Mouse (Mus musculus) hindbrain, embryonic 10.5 days (tissue): ENCODE data around the gene Il17re. TPM values are rescaled to one million over a fixed set of nuclear protein-coding genes. Genes with fewer than 3 reads are reported as not detected.

Source experiments
- DNase-seq: peaks from one replicate; pipeline ENCODE4 v3.0.0-alpha.2; 2017; ENCODE audit warnings: low spot score
- H3K27ac ChIP-seq: fragments of 300-500 bp; sonication (generic); 2 replicates; pipeline ENCODE4 v1.5.1; 2016; ENCODE audit warnings: mild to moderate bottlenecking, moderate library complexity
- H3K27me3 ChIP-seq: fragments of 300-500 bp; sonication (generic); 2 replicates; pipeline ENCODE4 v1.6.1; 2016; ENCODE audit warnings: mild to moderate bottlenecking; ENCODE audit not compliant: poor library complexity, insufficient read depth, severe bottlenecking
- H3K36me3 ChIP-seq: fragments of 300-500 bp; sonication (generic); 2 replicates; pipeline ENCODE4 v1.6.1; 2016; ENCODE audit warnings: mild to moderate bottlenecking, moderate library complexity
- H3K4me1 ChIP-seq: fragments of 300-500 bp; sonication (generic); replicated peaks from 2 replicates; pipeline ENCODE4 v1.6.1; 2016; ENCODE audit warnings: mild to moderate bottlenecking
- H3K4me3 ChIP-seq: fragments of 300-500 bp; sonication (generic); 2 replicates; pipeline ENCODE4 v1.5.1; 2016; ENCODE audit warnings: mild to moderate bottlenecking, moderate library complexity
- H3K9me3 ChIP-seq: fragments of 300-500 bp; sonication (generic); 2 replicates; pipeline ENCODE4 v1.6.1; 2016; ENCODE audit warnings: mild to moderate bottlenecking, moderate library complexity
- WGBS: fragments of 180-500 bp; shearing (Covaris S2); methylation state at CpG from one replicate; pipeline ENCODE4 v1.1.7; 2016; 5-methylcytosine and 5-hydroxymethylcytosine counted together
- polyA plus RNA-seq: library from polyadenylated mRNA; unstranded; fragments of >200 nt; fragmentation: Nextera tagmentation; extraction: Ambion mirVana; gene quantifications from 2 replicates; pipeline ENCODE4 v1.2.1, GENCODE M21; 2016

Gene Il17re
- polyA plus RNA-seq, 1 experiment from 2014 or later = 1.7 TPM

GRCm38 (mm10) chr6:113433661-113434060 lies 24.6 kb upstream of the Il17re start:
- Histone ChIP-seq H3K27ac (no peak overlapping the region), H3K27me3 (no peaks in the 10 kb centered on the region), H3K4me1 (no peaks in the 10 kb centered on the region), H3K4me3 (no peak overlapping the region), H3K36me3 (no peaks in the 10 kb centered on the region), H3K9me3 (no peaks in the 10 kb centered on the region)
- WGBS = 80% methylated on average over 3 of the region's 3 CpGs
- DNase-seq = no peak

GRCm38 (mm10) chr6:113434691-113435090 lies 23.6 kb upstream of the Il17re start:
- no peak for DNase-seq
- 78% methylated on average over 7 of the region's 7 CpGs for WGBS
- no peak overlapping the region for H3K27ac ChIP-seq
- no peaks in the 10 kb centered on the region for H3K27me3 ChIP-seq
- H3K4me1 ChIP-seq = no peaks in the 10 kb centered on the region
- no peak overlapping the region for H3K4me3 ChIP-seq
- no peaks in the 10 kb centered on the region for H3K36me3 ChIP-seq
- no peaks in the 10 kb centered on the region for H3K9me3 ChIP-seq

GRCm38 (mm10) chr6:113435664-113436205 lies 22.5 kb upstream of the Il17re start, which contains the start of gene Cidec:
Gene Cidec, minus strand, starts transcription at chr6:113435760.
- Histone ChIP-seq H3K27ac (no peak within 1 kb of the TSS), H3K27me3 (no peaks in the 10 kb centered on the region), H3K9me3 (no peaks in the 10 kb centered on the region), H3K4me1 (no peaks in the 10 kb centered on the region), H3K36me3 (no peaks in the 10 kb centered on the region), H3K4me3 (no peak within 1 kb of the TSS)
- WGBS = 79% methylated on average over 9 of the region's 9 CpGs
- no peak for DNase-seq

GRCm38 (mm10) chr6:113437135-113437534 lies 21.1 kb upstream of the Il17re start:
- peaks cover 3% of the 10 kb centered on the region; the same call in 1 of the 2 replicates for H3K4me1 ChIP-seq
- no peak for DNase-seq
- no peaks in the 10 kb centered on the region for H3K27me3 ChIP-seq
- no peak overlapping the region for H3K27ac ChIP-seq
- H3K36me3 ChIP-seq = no peaks in the 10 kb centered on the region
- no peaks in the 10 kb centered on the region for H3K9me3 ChIP-seq
- 80% methylated on average over 12 of the region's 12 CpGs for WGBS
- H3K4me3 ChIP-seq = no peak overlapping the region

GRCm38 (mm10) chr6:113438721-113439430 lies 19.4 kb upstream of the Il17re start:
- no peak for DNase-seq
- Histone ChIP-seq H3K4me1 (peaks cover 16% of the 10 kb centered on the region), H3K9me3 (no peaks in the 10 kb centered on the region), H3K27ac (no peak overlapping the region), H3K4me3 (no peak overlapping the region), H3K36me3 (no peaks in the 10 kb centered on the region), H3K27me3 (no peaks in the 10 kb centered on the region)
- WGBS = 67% methylated on average over 12 of the region's 12 CpGs

- 89% methylated on average over 3 of the region's 3 CpGs for WGBS
- H3K36me3 ChIP-seq = peaks cover 7% of the 10 kb centered on the region
- H3K27me3 ChIP-seq = no peaks in the 10 kb centered on the region
- no peak overlapping the region for H3K4me3 ChIP-seq
- H3K9me3 ChIP-seq = no peaks in the 10 kb centered on the region
- H3K27ac ChIP-seq = no peak overlapping the region
- H3K4me1 ChIP-seq = peaks cover 16% of the 10 kb centered on the region
- no peak for DNase-seq
Observed at GRCm38 (mm10) chr6:113440686-113441085, 17.6 kb upstream of the Il17re start.

GRCm38 (mm10) chr6:113441147-113441680 lies 17.1 kb upstream of the Il17re start:
- 55% methylated on average over 7 of the region's 7 CpGs for WGBS
- no peaks in the 10 kb centered on the region for H3K27me3 ChIP-seq

GRCm38 (mm10) chr6:113442087-113442441 lies 16.2 kb upstream of the Il17re start:
- H3K36me3 ChIP-seq = peaks cover 20% of the 10 kb centered on the region
- H3K27ac ChIP-seq = peak overlapping the region; percentile 93
- H3K27me3 ChIP-seq = no peaks in the 10 kb centered on the region
- DNase-seq = no peak
- H3K4me3 ChIP-seq = peak overlapping the region; percentile 97
- H3K9me3 ChIP-seq = no peaks in the 10 kb centered on the region
- peaks cover 16% of the 10 kb centered on the region for H3K4me1 ChIP-seq
- 43% methylated on average over 9 of the region's 9 CpGs for WGBS

More at GRCm38 (mm10) chr6:113441147-113441680, 17.1 kb upstream of the Il17re start:
- no peak overlapping the region for H3K27ac ChIP-seq
- DNase-seq = peak; percentile 81
- no peak overlapping the region for H3K4me3 ChIP-seq
- H3K4me1 ChIP-seq = peaks cover 16% of the 10 kb centered on the region
- H3K36me3 ChIP-seq = peaks cover 11% of the 10 kb centered on the region
- no peaks in the 10 kb centered on the region for H3K9me3 ChIP-seq

GRCm38 (mm10) chr6:113442442-113443090 lies 15.7 kb upstream of the Il17re start, which contains the start of gene Jagn1:
Gene Jagn1, plus strand, starts transcription at chr6:113442569.
- H3K27me3 ChIP-seq = no peaks in the 10 kb centered on the region
- peak; percentile 95 for DNase-seq
- H3K4me3 ChIP-seq = peak within 1 kb of the TSS; percentile 97
- peaks cover 16% of the 10 kb centered on the region for H3K4me1 ChIP-seq
- peak within 1 kb of the TSS; percentile 93 for H3K27ac ChIP-seq
- H3K36me3 ChIP-seq = peaks cover 25% of the 10 kb centered on the region
- whole genome bisulfite sequencing = 1% methylated on average over 45 of the region's 45 CpGs
- H3K9me3 ChIP-seq = no peaks in the 10 kb centered on the region

GRCm38 (mm10) chr6:113443091-113443490 lies 15.2 kb upstream of the Il17re start:
- peaks cover 16% of the 10 kb centered on the region for H3K4me1 ChIP-seq
- DNase-seq = peak; percentile 12
- no peaks in the 10 kb centered on the region for H3K27me3 ChIP-seq
- H3K9me3 ChIP-seq = no peaks in the 10 kb centered on the region
- H3K4me3 ChIP-seq = peak overlapping the region; percentile 97
- 48% methylated on average over 12 of the region's 12 CpGs for WGBS
- H3K36me3 ChIP-seq = peaks cover 30% of the 10 kb centered on the region
- peak overlapping the region; percentile 93 for H3K27ac ChIP-seq

GRCm38 (mm10) chr6:113444207-113444965 lies 13.9 kb upstream of the Il17re start:
- Histone ChIP-seq H3K4me3 (no peak overlapping the region), H3K27ac (no peak overlapping the region), H3K9me3 (no peaks in the 10 kb centered on the region), H3K4me1 (peaks cover 16% of the 10 kb centered on the region), H3K36me3 (peaks cover 43% of the 10 kb centered on the region), H3K27me3 (no peaks in the 10 kb centered on the region)
- DNase-seq = no peak
- WGBS = 86% methylated on average over 8 of the region's 8 CpGs

- peaks cover 11% of the 10 kb centered on the region for H3K4me1 ChIP-seq
- H3K27ac ChIP-seq = no peak overlapping the region
- 93% methylated on average over 4 of the region's 4 CpGs for WGBS
- no peak overlapping the region for H3K4me3 ChIP-seq
- no peak for DNase-seq
- H3K27me3 ChIP-seq = no peaks in the 10 kb centered on the region
- peaks cover 46% of the 10 kb centered on the region for H3K36me3 ChIP-seq
- no peaks in the 10 kb centered on the region for H3K9me3 ChIP-seq
Observed at GRCm38 (mm10) chr6:113447639-113448038, 10.6 kb upstream of the Il17re start.
